Mouse (Mus musculus): ENCODE data around the gene Pxdc1.

Pxdc1 gene

GRCm38 (mm10) chr13:34653391-34653790, at the start of gene Pxdc1:
Gene Pxdc1 (minus strand): TSS chr13:34653486.
- no peak for DNase-seq

- DNase-seq, result no peak
Measured at GRCm38 (mm10) chr13:34700630-34701029, 47.3 kb upstream of the Pxdc1 start.

- DNase-seq, result no peak
Measured at GRCm38 (mm10) chr13:34700091-34700490, 46.8 kb upstream of the Pxdc1 start.

- no peak for DNase-seq
Measured at GRCm38 (mm10) chr13:34696734-34697332, 43.5 kb upstream of the Pxdc1 start.

- no peak for DNase-seq
Measured at GRCm38 (mm10) chr13:34693111-34693510, 39.8 kb upstream of the Pxdc1 start.

- no peak for DNase-seq
Measured at GRCm38 (mm10) chr13:34691049-34691448, 37.8 kb upstream of the Pxdc1 start.

- DNase-seq, result no peak
Measured at GRCm38 (mm10) chr13:34685008-34685765, 31.9 kb upstream of the Pxdc1 start.

GRCm38 (mm10) chr13:34683762-34684488, 30.6 kb upstream of the Pxdc1 start:
- no peak for DNase-seq

- no peak for DNase-seq
Measured at GRCm38 (mm10) chr13:34683270-34683669, 30.0 kb upstream of the Pxdc1 start.

- DNase-seq, result no peak
Measured at GRCm38 (mm10) chr13:34676507-34676906, 23.2 kb upstream of the Pxdc1 start.

GRCm38 (mm10) chr13:34675847-34676383, 22.6 kb upstream of the Pxdc1 start:
- no peak for DNase-seq

- no peak for DNase-seq
Measured at GRCm38 (mm10) chr13:34673354-34673753, 20.1 kb upstream of the Pxdc1 start.

GRCm38 (mm10) chr13:34669919-34670865, 16.9 kb upstream of the Pxdc1 start:
- DNase-seq, result no peak

- no peak for DNase-seq
Measured at GRCm38 (mm10) chr13:34667197-34667596, 13.9 kb upstream of the Pxdc1 start.

GRCm38 (mm10) chr13:34665074-34665473, 11.8 kb upstream of the Pxdc1 start:
- DNase-seq, result no peak

GRCm38 (mm10) chr13:34663762-34664161, 10.5 kb upstream of the Pxdc1 start:
- DNase-seq, result no peak

GRCm38 (mm10) chr13:34659507-34659906, 6.2 kb upstream of the Pxdc1 start:
- no peak for DNase-seq

- DNase-seq, result no peak
Measured at GRCm38 (mm10) chr13:34656351-34656750, 3.1 kb upstream of the Pxdc1 start.

GRCm38 (mm10) chr13:34652353-34653241, 689 bp downstream of the Pxdc1 start:
- peak; percentile 17 for DNase-seq

GRCm38 (mm10) chr13:34652016-34652352, 1.3 kb downstream of the Pxdc1 start:
- DNase-seq, result no peak

- no peak for DNase-seq
Measured at GRCm38 (mm10) chr13:34651474-34651991, 1.8 kb downstream of the Pxdc1 start.

Data from thymus, postnatal 25 days (tissue).